Mouse (Mus musculus) cortical plate, adult 2 months (tissue): ENCODE measurements around the gene Thsd7b.

Source experiments
- CTCF ChIP-seq: fragments of 200-500 bp; IDR thresholded peaks from 2 replicates; pipeline ENCODE4 v1.5.1; 2011; ENCODE audit warnings: mild to moderate bottlenecking, control low read depth, low read length; ENCODE audit not compliant: insufficient read depth; ENCODE audit errors: extremely low read depth
- POLR2A ChIP-seq: fragments of 200-500 bp; IDR thresholded peaks from 2 replicates; pipeline ENCODE4 v1.6.1; 2011; ENCODE audit warnings: mild to moderate bottlenecking, low read length, control low read depth; ENCODE audit not compliant: insufficient read depth; ENCODE audit errors: extremely low read depth

DNA sequence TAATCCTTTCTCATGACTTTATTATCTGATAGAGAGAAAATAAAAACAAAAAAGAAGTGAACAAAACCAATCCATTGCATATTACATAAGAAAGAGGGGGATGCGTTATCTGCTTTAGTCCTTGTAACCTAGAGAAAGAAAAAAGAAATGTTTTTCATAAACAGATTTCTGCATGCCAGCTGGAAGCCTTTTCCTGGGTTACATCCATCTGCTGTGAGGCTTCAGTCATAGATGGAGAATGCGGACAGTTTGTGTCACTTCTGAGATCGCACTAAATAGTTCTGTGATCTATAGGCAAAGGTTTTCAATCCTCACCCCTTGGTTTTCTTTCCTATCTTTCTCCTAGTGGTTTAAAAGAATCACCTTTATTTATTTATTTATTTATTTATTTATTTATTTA, 259.1 kb downstream of the Thsd7b start:
- TF ChIP-seq CTCF: no peak
- TF ChIP-seq POLR2A: no peak
